25 mouse cellular contexts compared by ENCODE assay signal in genomic region chr9:72667126-72667525, GRCm38 (mm10). TPM values are rescaled to one million over a fixed set of nuclear protein-coding genes. Genes with fewer than 3 reads are reported as not detected.
A peak's percentile ranks its signal among the peaks of the same experiment; 100 is the strongest.
DNase-seq lines count a peak whose midpoint lies in the region; ATAC-seq and TF ChIP-seq lines count a peak whose summit lies in the region.
"Had no signal": no experiment of that assay in that cellular context is flagged by ENCODE, and none has a peak within 500 bp of the region (broad histone marks: within the 10 kb centered on the region; RNA-seq: fewer than 3 reads in every experiment).

No protein-coding gene starts in this region.

- ATAC-seq in kidney, embryonic 15.5 days (replicated peaks; ENCODE audit: low FRiP score): no peak
- ATAC-seq: CD4-positive, CD25-positive, alpha-beta regulatory T cell, adult 4 months; forebrain, embryonic 15.5 days; inflammation-experienced regulatory T-cells, adult 6 months had no signal

- peaks cover 66% of the 10 kb centered on the region for H3K36me3 ChIP-seq in kidney, embryonic 15.5 days
- peaks cover 77% of the 10 kb centered on the region for H3K36me3 ChIP-seq in E14TG2a.4 (ENCODE audit: insufficient read depth, low read length)

- H3K27me3 ChIP-seq in kidney, embryonic 15.5 days: no peaks in the 10 kb centered on the region
- no peaks in the 10 kb centered on the region for H3K27me3 ChIP-seq in E14TG2a.4 (ENCODE audit: insufficient read depth, low read length)
- H3K27me3 ChIP-seq: forebrain, embryonic 15.5 days; hindbrain, embryonic 12.5 days; limb, embryonic 12.5 days; neural tube, embryonic 15.5 days had no signal

- H3K4me3 ChIP-seq in gastrocnemius, adult 2 months: no peak overlapping the region
- no peak overlapping the region for H3K4me3 ChIP-seq in kidney, embryonic 15.5 days (replicated peaks)
- H3K4me3 ChIP-seq in E14TG2a.4 (replicated peaks; ENCODE audit: low read length): peak overlapping the region; percentile 30; the same call in 1 of the 2 replicates
- H3K4me3 ChIP-seq: forebrain, embryonic 15.5 days; heart, adult 2 months; hindbrain, embryonic 12.5 days; limb, embryonic 12.5 days; neural tube, embryonic 15.5 days had no signal

- peak overlapping the region; percentile 1; the same call in 1 of the 2 replicates for H3K27ac ChIP-seq in gastrocnemius, adult 2 months
- peak overlapping the region; percentile 39; the same call in 1 of the 2 replicates for H3K27ac ChIP-seq in kidney, embryonic 15.5 days
- H3K27ac ChIP-seq: forebrain, embryonic 15.5 days; heart, adult 2 months; hindbrain, embryonic 12.5 days; limb, embryonic 12.5 days; neural tube, embryonic 15.5 days had no signal

- H3K9ac ChIP-seq in kidney, embryonic 15.5 days: no peak overlapping the region
- H3K9ac ChIP-seq: forebrain, embryonic 15.5 days; hindbrain, embryonic 12.5 days; limb, embryonic 12.5 days; neural tube, embryonic 15.5 days had no signal

- H3K9me3 ChIP-seq in kidney, embryonic 15.5 days (replicated peaks): no peaks in the 10 kb centered on the region
- H3K9me3 ChIP-seq in E14TG2a.4 (ENCODE audit: low read length): no peaks in the 10 kb centered on the region
- H3K9me3 ChIP-seq: forebrain, embryonic 15.5 days; G1E; hindbrain, embryonic 12.5 days; limb, embryonic 12.5 days; neural tube, embryonic 15.5 days had no signal

- DNase-seq in gastrocnemius, adult 2 months: no peak
- no peak for DNase-seq in gastrocnemius, postnatal 4 days (ENCODE audit: low spot score in 2 of 2)
- DNase-seq in kidney, adult 9 months: no peak
- peak; percentile 63 for DNase-seq in ZHBTc4 (ENCODE audit: low read depth, low spot score)
- DNase-seq in cerebellum, adult 18-20 months: no peak
- DNase-seq: adrenal gland, postnatal 10 days; cerebellum, adult 2 months; cerebellum, postnatal 25 days; gastrocnemius, postnatal 14 days; heart, adult 2 months; heart, postnatal 14 days; kidney, adult 2 months; kidney, postnatal 14 days; lung, adult 18-20 months; lung, postnatal 10 days had no signal

- peaks cover 44% of the 10 kb centered on the region for H3K4me1 ChIP-seq in kidney, embryonic 15.5 days
- H3K4me1 ChIP-seq in E14TG2a.4 (replicated peaks; ENCODE audit: low read depth, low read length): peaks cover 71% of the 10 kb centered on the region

- TF ChIP-seq CTCF in gastrocnemius, adult 2 months (IDR thresholded peaks at IDR 0.05): no peak
- no peak for TF ChIP-seq CTCF in E14TG2a.4 (conservative IDR thresholded peaks at IDR 0.05; ENCODE audit: low read length)

- 81% methylated on average over 3 of the region's 3 CpGs for WGBS in kidney, embryonic 15.5 days

- intact Hi-C loops in gastrocnemius, adult 2 months (cut with DNase I): loop anchor here (10.0 kb wide), 1 partner anchor 212 kb away; no protein-coding TSS in a partner anchor

- no peak overlapping the region for H3K4me2 ChIP-seq in kidney, embryonic 15.5 days
- H3K4me2 ChIP-seq: forebrain, embryonic 15.5 days; hindbrain, embryonic 12.5 days; limb, embryonic 12.5 days; midbrain, embryonic 11.5 days; neural tube, embryonic 15.5 days had no signal

RNA-seq across cellular contexts. Expression of gene Nedd4, which starts 5.0 kb away (rescaled TPM):
- 100 to 1,000 TPM; 273 to 325 TPM for total RNA-seq in gastrocnemius, adult 2 months (2021)
- 100 to 1,000 TPM; 884 to 908 TPM for total RNA-seq in gastrocnemius, postnatal 4 days (2021)
- polyA plus RNA-seq in kidney, embryonic 15.5 days (2015; fragmentation: Nextera tagmentation; extraction: Ambion mirVana): 647 and 670 TPM in 2 replicates
